Mouse (Mus musculus): ENCODE data around the gene Tspo2. TPM values are rescaled to one million over a fixed set of nuclear protein-coding genes. Genes with fewer than 3 reads are reported as not detected.

The Tspo2 gene
- polyA plus RNA-seq, 1 experiment, result 1.5 TPM

- Histone ChIP-seq H3K27me3 (ENCODE audit: control insufficient read depth, insufficient read depth, low read length, poor library complexity, severe bottlenecking) (no peaks in the 10 kb centered on the region), H3K36me3 (ENCODE audit: control insufficient read depth, insufficient read depth, low read length, poor library complexity, severe bottlenecking) (no peaks in the 10 kb centered on the region), H3K9ac (ENCODE audit: low read depth, poor library complexity, severe bottlenecking) (no peak overlapping the region), H3K4me1 (ENCODE audit: control insufficient read depth, insufficient read depth, low read length) (no peaks in the 10 kb centered on the region), H3K27ac (ENCODE audit: insufficient read depth, low read length) (no peak overlapping the region), H3K9me3 (replicated peaks; ENCODE audit: control insufficient read depth, insufficient read depth, low read length, poor library complexity, severe bottlenecking) (no peaks in the 10 kb centered on the region), H3K4me3 (ENCODE audit: low read depth, low read length) (peak overlapping the region; percentile 49)
- no peak for TF ChIP-seq EP300 (IDR thresholded peaks at IDR 0.05; ENCODE audit: insufficient read depth, low read depth, low read length)
- peak; percentile 90 for TF ChIP-seq CTCF (IDR thresholded peaks at IDR 0.05; ENCODE audit: low read depth, low read length)
- no peak for TF ChIP-seq POLR2A (IDR thresholded peaks at IDR 0.05; ENCODE audit: insufficient read depth, low read length)
Measured at GRCm38 (mm10) chr17:48467395-48468231, 16.3 kb upstream of the Tspo2 start.

- H3K27ac ChIP-seq (ENCODE audit: insufficient read depth, low read length), result no peak overlapping the region
- no peaks in the 10 kb centered on the region for H3K4me1 ChIP-seq (ENCODE audit: control insufficient read depth, insufficient read depth, low read length)
- no peak overlapping the region for H3K9ac ChIP-seq (ENCODE audit: low read depth, poor library complexity, severe bottlenecking)
- H3K36me3 ChIP-seq (ENCODE audit: control insufficient read depth, insufficient read depth, low read length, poor library complexity, severe bottlenecking), result no peaks in the 10 kb centered on the region
- no peaks in the 10 kb centered on the region for H3K27me3 ChIP-seq (ENCODE audit: control insufficient read depth, insufficient read depth, low read length, poor library complexity, severe bottlenecking)
- peak overlapping the region; percentile 49 for H3K4me3 ChIP-seq (ENCODE audit: low read depth, low read length)
- no peaks in the 10 kb centered on the region for H3K9me3 ChIP-seq (replicated peaks; ENCODE audit: control insufficient read depth, insufficient read depth, low read length, poor library complexity, severe bottlenecking)
- TF ChIP-seq EP300 (IDR thresholded peaks at IDR 0.05; ENCODE audit: insufficient read depth, low read depth, low read length), result no peak
- TF ChIP-seq POLR2A (IDR thresholded peaks at IDR 0.05; ENCODE audit: insufficient read depth, low read length), result no peak
- TF ChIP-seq CTCF (IDR thresholded peaks at IDR 0.05; ENCODE audit: low read depth, low read length), result no peak
Measured at GRCm38 (mm10) chr17:48466769-48467394, 15.6 kb upstream of the Tspo2 start.

GRCm38 (mm10) chr17:48463391-48463790 lies 12.1 kb upstream of the Tspo2 start:
- TF ChIP-seq EP300 (IDR thresholded peaks at IDR 0.05; ENCODE audit: insufficient read depth, low read depth, low read length), result no peak
- no peak for TF ChIP-seq POLR2A (IDR thresholded peaks at IDR 0.05; ENCODE audit: insufficient read depth, low read length)
- TF ChIP-seq CTCF (IDR thresholded peaks at IDR 0.05; ENCODE audit: low read depth, low read length), result no peak
- H3K27ac ChIP-seq (ENCODE audit: insufficient read depth, low read length), result no peak overlapping the region
- H3K36me3 ChIP-seq (ENCODE audit: control insufficient read depth, insufficient read depth, low read length, poor library complexity, severe bottlenecking), result no peaks in the 10 kb centered on the region
- no peaks in the 10 kb centered on the region for H3K4me1 ChIP-seq (ENCODE audit: control insufficient read depth, insufficient read depth, low read length)
- H3K9ac ChIP-seq (ENCODE audit: low read depth, poor library complexity, severe bottlenecking), result no peak overlapping the region
- no peaks in the 10 kb centered on the region for H3K27me3 ChIP-seq (ENCODE audit: control insufficient read depth, insufficient read depth, low read length, poor library complexity, severe bottlenecking)
- no peak overlapping the region for H3K4me3 ChIP-seq (ENCODE audit: low read depth, low read length)
- no peaks in the 10 kb centered on the region for H3K9me3 ChIP-seq (replicated peaks; ENCODE audit: control insufficient read depth, insufficient read depth, low read length, poor library complexity, severe bottlenecking)

GRCm38 (mm10) chr17:48462096-48462495 lies 10.8 kb upstream of the Tspo2 start:
- TF ChIP-seq EP300 (IDR thresholded peaks at IDR 0.05; ENCODE audit: insufficient read depth, low read depth, low read length), result no peak
- no peak for TF ChIP-seq CTCF (IDR thresholded peaks at IDR 0.05; ENCODE audit: low read depth, low read length)
- no peak for TF ChIP-seq POLR2A (IDR thresholded peaks at IDR 0.05; ENCODE audit: insufficient read depth, low read length)
- Histone ChIP-seq H3K4me1 (ENCODE audit: control insufficient read depth, insufficient read depth, low read length) (no peaks in the 10 kb centered on the region), H3K4me3 (ENCODE audit: low read depth, low read length) (no peak overlapping the region), H3K36me3 (ENCODE audit: control insufficient read depth, insufficient read depth, low read length, poor library complexity, severe bottlenecking) (no peaks in the 10 kb centered on the region), H3K27me3 (ENCODE audit: control insufficient read depth, insufficient read depth, low read length, poor library complexity, severe bottlenecking) (no peaks in the 10 kb centered on the region), H3K9ac (ENCODE audit: low read depth, poor library complexity, severe bottlenecking) (no peak overlapping the region), H3K27ac (ENCODE audit: insufficient read depth, low read length) (no peak overlapping the region), H3K9me3 (replicated peaks; ENCODE audit: control insufficient read depth, insufficient read depth, low read length, poor library complexity, severe bottlenecking) (no peaks in the 10 kb centered on the region)

- Histone ChIP-seq H3K4me3 (ENCODE audit: low read depth, low read length) (no peak overlapping the region), H3K27me3 (ENCODE audit: control insufficient read depth, insufficient read depth, low read length, poor library complexity, severe bottlenecking) (no peaks in the 10 kb centered on the region), H3K9me3 (replicated peaks; ENCODE audit: control insufficient read depth, insufficient read depth, low read length, poor library complexity, severe bottlenecking) (no peaks in the 10 kb centered on the region), H3K9ac (ENCODE audit: low read depth, poor library complexity, severe bottlenecking) (no peak overlapping the region), H3K36me3 (ENCODE audit: control insufficient read depth, insufficient read depth, low read length, poor library complexity, severe bottlenecking) (no peaks in the 10 kb centered on the region), H3K27ac (ENCODE audit: insufficient read depth, low read length) (no peak overlapping the region), H3K4me1 (ENCODE audit: control insufficient read depth, insufficient read depth, low read length) (no peaks in the 10 kb centered on the region)
- TF ChIP-seq EP300 (IDR thresholded peaks at IDR 0.05; ENCODE audit: insufficient read depth, low read depth, low read length) (no peak), CTCF (IDR thresholded peaks at IDR 0.05; ENCODE audit: low read depth, low read length) (no peak), POLR2A (IDR thresholded peaks at IDR 0.05; ENCODE audit: insufficient read depth, low read length) (no peak)
Measured at GRCm38 (mm10) chr17:48457971-48458653, 6.8 kb upstream of the Tspo2 start.

All from ES-Bruce4 (cell line).